Mouse (Mus musculus) NIH3T3 (cell line): Measurements from ENCODE around the gene Dpp6.

ENCODE experiments used
- DNase-seq: peaks from one replicate; pipeline ENCODE4 v3.0.0-alpha.2; 2012; ENCODE audit warnings: low read depth

Dpp6 gene

DNA sequence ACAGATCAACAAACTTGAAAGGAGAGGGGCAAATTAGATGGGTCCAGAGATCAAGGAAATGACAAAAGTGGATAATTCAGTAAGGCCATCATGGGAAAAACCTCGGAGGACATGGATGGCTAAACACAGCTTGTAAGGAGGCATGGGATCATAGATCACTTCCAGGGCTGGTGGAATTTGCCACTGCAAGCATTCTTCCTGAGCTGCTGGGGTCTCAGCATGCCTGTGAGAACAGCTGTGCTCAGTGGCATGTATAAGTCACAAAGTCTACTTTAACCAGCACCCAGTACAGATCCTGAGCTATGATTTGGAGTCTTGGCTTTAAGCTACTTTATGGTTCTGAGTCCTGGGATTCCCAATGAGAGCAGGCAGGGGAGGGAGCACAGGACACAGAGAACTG is 246.9 kb downstream of the Dpp6 start:
- DNase-seq: no peak

- no peak for DNase-seq
Measured at GRCm38 (mm10) chr5:27066837-27067236, 249.8 kb downstream of the Dpp6 start.

GRCm38 (mm10) chr5:27075131-27075591 is 258.2 kb downstream of the Dpp6 start:
- DNase-seq: peak; percentile 57

- peak; percentile 4 for DNase-seq
Measured at GRCm38 (mm10) chr5:27076046-27076445, 259.0 kb downstream of the Dpp6 start.

- DNase-seq: no peak
Measured at GRCm38 (mm10) chr5:27077821-27078220, 260.8 kb downstream of the Dpp6 start.

- peak; percentile 2 for DNase-seq
Measured at GRCm38 (mm10) chr5:27081275-27081674, 264.3 kb downstream of the Dpp6 start.

GRCm38 (mm10) chr5:27083762-27084161 is 266.8 kb downstream of the Dpp6 start:
- no peak for DNase-seq

DNA sequence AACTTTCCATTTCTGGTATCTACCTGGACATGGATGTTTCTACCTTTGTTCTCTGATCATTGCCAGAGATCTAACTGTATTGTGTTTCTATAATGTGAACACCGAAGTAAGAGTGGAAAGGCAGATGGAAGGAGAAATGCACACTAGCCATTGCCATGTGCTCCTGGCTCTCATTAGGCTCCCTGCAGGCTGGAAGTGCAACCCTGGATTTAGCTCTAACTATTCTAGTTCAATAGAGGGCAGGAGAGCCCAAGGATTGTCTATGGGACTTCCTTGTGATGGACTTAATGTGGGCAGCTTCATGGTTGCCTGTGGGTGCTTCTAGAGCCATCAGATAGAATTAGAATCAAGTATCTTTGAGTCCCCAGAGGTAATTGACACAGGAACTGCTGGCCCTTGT is 291.2 kb downstream of the Dpp6 start:
- DNase-seq: no peak

DNA sequence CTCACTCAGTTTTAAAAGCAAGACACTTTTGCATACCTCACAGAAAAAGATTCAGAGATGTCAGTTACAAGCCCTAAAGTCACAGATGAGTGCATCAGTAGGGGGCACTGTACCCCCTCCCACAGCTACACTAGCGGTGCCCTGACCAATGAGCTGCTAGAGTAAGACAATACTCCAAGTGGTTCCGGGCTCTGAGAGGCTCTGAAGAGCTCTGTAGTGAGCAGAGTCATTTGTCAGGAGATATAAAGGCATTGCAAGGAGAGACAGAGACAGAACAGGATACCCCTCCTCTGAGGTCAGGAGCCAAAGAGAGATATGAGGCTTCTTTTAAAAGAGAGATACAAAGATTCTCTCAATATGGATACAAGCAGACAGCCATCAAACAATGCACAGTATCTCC is 305.5 kb downstream of the Dpp6 start:
- no peak for DNase-seq

GRCm38 (mm10) chr5:27122944-27123343 is 305.9 kb downstream of the Dpp6 start:
- no peak for DNase-seq

- DNase-seq: no peak
Measured at GRCm38 (mm10) chr5:27126034-27126433, 309.0 kb downstream of the Dpp6 start.

- DNase-seq: no peak
Measured at GRCm38 (mm10) chr5:27133196-27133595, 316.2 kb downstream of the Dpp6 start.

- no peak for DNase-seq
Measured at GRCm38 (mm10) chr5:27134436-27135005, 317.5 kb downstream of the Dpp6 start.

DNA sequence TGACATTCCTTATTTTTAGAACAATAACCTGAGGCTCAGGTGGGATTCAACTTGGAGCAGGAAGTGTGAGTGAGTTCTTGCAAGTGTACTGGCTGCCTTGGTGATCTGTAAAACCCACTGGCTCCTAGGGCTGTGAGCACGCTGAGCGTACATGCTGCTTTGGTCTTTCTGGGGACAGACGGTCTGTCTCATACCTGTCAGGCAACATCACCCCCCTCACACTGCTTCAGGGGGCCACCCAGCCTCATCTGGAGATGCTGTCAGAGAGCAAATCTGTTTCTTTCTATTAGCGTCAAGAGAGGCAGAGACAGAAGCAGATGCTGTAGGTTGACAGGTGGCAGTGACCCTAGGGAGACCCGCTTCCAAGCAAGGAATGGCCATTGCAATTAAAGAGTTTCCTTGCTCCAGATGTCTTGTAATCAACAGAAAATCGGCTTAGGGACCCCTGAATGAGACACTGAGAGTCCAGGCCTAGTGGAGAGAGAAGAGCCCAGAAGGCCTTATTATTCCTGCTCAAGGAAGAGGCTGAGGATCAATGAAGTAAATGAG is 330.5 kb downstream of the Dpp6 start:
- no peak for DNase-seq

GRCm38 (mm10) chr5:27151017-27151416 is 334.0 kb downstream of the Dpp6 start:
- no peak for DNase-seq

- DNase-seq: no peak
Measured at GRCm38 (mm10) chr5:27155671-27156070, 338.7 kb downstream of the Dpp6 start.

DNA sequence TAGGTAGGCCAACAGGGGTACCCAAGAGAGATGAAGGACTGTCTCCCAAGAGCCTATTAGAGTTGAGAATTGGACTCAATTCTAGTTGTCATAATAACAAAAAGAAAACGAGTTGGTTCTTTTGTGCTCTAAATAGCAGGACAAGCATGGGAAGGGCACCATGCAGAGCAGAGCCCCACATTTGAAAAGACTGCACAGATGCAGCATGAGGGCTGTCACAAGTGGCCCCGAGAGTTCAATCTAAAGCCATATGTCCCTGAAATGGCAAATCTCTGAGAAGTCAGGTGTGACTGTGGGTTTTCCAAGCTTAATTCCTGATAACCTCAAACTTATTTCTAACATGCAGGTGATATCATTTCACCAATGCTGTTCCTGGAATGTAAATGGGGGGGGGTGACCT is 339.4 kb downstream of the Dpp6 start:
- DNase-seq: no peak

- no peak for DNase-seq
Measured at GRCm38 (mm10) chr5:27161122-27161645, 344.2 kb downstream of the Dpp6 start.

GRCm38 (mm10) chr5:27168550-27168949 is 351.5 kb downstream of the Dpp6 start:
- DNase-seq: no peak

- no peak for DNase-seq
Measured at GRCm38 (mm10) chr5:27184963-27185362, 368.0 kb downstream of the Dpp6 start.

DNA sequence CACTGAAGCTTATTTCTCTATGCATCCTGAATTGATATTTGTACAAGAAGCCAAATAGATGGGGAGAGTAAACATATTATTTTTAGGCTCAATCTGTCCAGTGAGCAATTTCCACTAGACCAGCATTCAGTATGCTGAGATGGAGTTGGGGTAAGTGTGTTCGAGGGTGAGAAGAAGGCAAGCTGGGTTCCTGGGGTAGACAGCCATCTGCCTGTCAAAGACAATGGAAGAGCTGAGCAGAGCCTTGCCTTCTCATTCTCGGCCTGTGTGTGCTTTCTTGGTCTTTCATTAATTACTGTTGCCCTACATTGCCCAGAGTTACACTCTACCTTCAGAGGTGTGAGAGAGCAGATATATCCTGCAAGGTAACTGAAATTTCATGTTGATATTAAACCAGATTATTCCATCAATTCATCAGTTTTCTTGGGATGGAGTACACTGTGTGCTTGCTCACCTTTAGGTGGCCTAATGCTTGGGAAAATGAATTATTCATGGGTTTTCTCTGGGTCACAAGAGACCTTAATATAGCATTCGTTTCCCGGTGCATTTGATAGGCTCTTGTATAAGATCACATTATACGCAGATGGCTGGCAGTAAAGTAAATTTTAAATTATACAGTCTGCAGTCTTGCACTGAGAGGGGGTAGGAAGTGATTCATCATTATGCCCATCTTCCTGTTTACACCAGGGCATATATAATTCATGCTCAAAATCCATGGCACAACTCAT is 374.4 kb downstream of the Dpp6 start:
- no peak for DNase-seq

- no peak for DNase-seq
Measured at GRCm38 (mm10) chr5:27194157-27194556, 377.2 kb downstream of the Dpp6 start.

DNA sequence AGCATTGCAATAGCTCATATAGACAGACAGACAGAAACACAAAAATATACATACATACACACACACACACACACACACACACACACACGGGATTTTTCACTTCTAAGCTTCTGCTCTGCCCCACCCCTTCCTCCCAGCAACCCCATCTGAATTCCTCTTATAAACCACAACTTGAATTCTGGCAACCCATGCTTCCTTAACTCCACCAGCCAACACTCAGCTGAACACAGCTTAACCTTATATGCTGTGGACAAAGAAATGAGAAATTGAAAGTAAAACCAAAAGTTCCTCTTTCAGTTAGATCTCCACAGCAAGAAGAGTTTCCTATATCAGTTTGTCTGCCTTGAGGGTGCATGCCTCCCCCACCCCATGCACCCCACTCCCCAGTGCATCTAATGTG is 378.0 kb downstream of the Dpp6 start:
- no peak for DNase-seq
